Mouse (Mus musculus) urinary bladder, postnatal 10 days (tissue): ENCODE measurements around the gene Tbrg4.

Experiments
- DNase-seq: peaks from one replicate; pipeline ENCODE4 v3.0.0; 2022; ENCODE audit warnings: low spot score

The Tbrg4 gene

GRCm38 (mm10) chr11:6623704-6624103 lies 2.2 kb downstream of the Tbrg4 start:
- DNase-seq, result no peak

- no peak for DNase-seq
Observed at GRCm38 (mm10) chr11:6615250-6616205, 10.3 kb downstream of the Tbrg4 start.

- DNase-seq, result no peak
Observed at GRCm38 (mm10) chr11:6605491-6606399, 20.1 kb downstream of the Tbrg4 start, which contains the start of gene Nacad. Nacad (minus strand) TSS chr11:6606053.

GRCm38 (mm10) chr11:6605021-6605481 lies 20.8 kb downstream of the Tbrg4 start:
- DNase-seq, result no peak

- DNase-seq, result no peak
Observed at GRCm38 (mm10) chr11:6604604-6604936, 21.3 kb downstream of the Tbrg4 start.

- DNase-seq, result no peak
Observed at GRCm38 (mm10) chr11:6603887-6604603, 21.8 kb downstream of the Tbrg4 start.

GRCm38 (mm10) chr11:6603224-6603623 lies 22.6 kb downstream of the Tbrg4 start:
- no peak for DNase-seq

GRCm38 (mm10) chr11:6602662-6603061 lies 23.2 kb downstream of the Tbrg4 start:
- DNase-seq, result no peak

- DNase-seq, result no peak
Observed at GRCm38 (mm10) chr11:6601649-6602480, 24.0 kb downstream of the Tbrg4 start.

GRCm38 (mm10) chr11:6600284-6600944 lies 25.5 kb downstream of the Tbrg4 start:
- no peak for DNase-seq

- DNase-seq, result no peak
Observed at GRCm38 (mm10) chr11:6599831-6600230, 26.0 kb downstream of the Tbrg4 start.

GRCm38 (mm10) chr11:6599011-6599681 lies 26.7 kb downstream of the Tbrg4 start:
- no peak for DNase-seq

- no peak for DNase-seq
Observed at GRCm38 (mm10) chr11:6598191-6598889, 27.5 kb downstream of the Tbrg4 start.

GRCm38 (mm10) chr11:6597523-6597922 lies 28.3 kb downstream of the Tbrg4 start:
- no peak for DNase-seq

- no peak for DNase-seq
Observed at GRCm38 (mm10) chr11:6596616-6597015, 29.3 kb downstream of the Tbrg4 start.

- no peak for DNase-seq
Observed at GRCm38 (mm10) chr11:6596205-6596604, 29.7 kb downstream of the Tbrg4 start.

GRCm38 (mm10) chr11:6595339-6595738 lies 30.5 kb downstream of the Tbrg4 start:
- no peak for DNase-seq

- no peak for DNase-seq
Observed at GRCm38 (mm10) chr11:6594845-6595244, 31.0 kb downstream of the Tbrg4 start.

GRCm38 (mm10) chr11:6593406-6593805 lies 32.5 kb downstream of the Tbrg4 start:
- no peak for DNase-seq
